Mouse (Mus musculus) hindbrain, embryonic 14.5 days (tissue): Measurements from ENCODE around the gene Apol7a. TPM values are rescaled to one million over a fixed set of nuclear protein-coding genes. Genes with fewer than 3 reads are reported as not detected.
"Not testable (repeated sequence)": the region's sequence is repeated elsewhere in the genome, so short reads cannot be mapped to it uniquely, and the experiment has no call there.

Source experiments
- ATAC-seq: fragments of 200-750 bp; cut with Nextera tagmentation; 2 replicates; pipeline ENCODE4 v1.8.0; 2017; ENCODE audit warnings: moderate number of reproducible peaks, mild to moderate bottlenecking, moderate TSS enrichment, moderate library complexity; ENCODE audit not compliant: low FRiP score
- DNase-seq: peaks from one replicate; pipeline ENCODE4 v3.0.0-alpha.2; 2015; ENCODE audit warnings: low spot score
- H3K27ac ChIP-seq: fragments of 300-500 bp; sonication (generic); 2 replicates; pipeline ENCODE4 v1.5.1; 2014; ENCODE audit warnings: mild to moderate bottlenecking, moderate library complexity
- H3K27me3 ChIP-seq: fragments of 300-500 bp; sonication (generic); 2 replicates; pipeline ENCODE4 v1.6.1; 2014; ENCODE audit warnings: mild to moderate bottlenecking, low read length, mixed read lengths; ENCODE audit not compliant: control insufficient read depth, insufficient read depth
- H3K36me3 ChIP-seq: fragments of 300-500 bp; sonication (generic); replicated peaks from 2 replicates; pipeline ENCODE4 v1.6.1; 2014; ENCODE audit not compliant: control insufficient read depth, insufficient read depth
- H3K4me1 ChIP-seq: fragments of 300-500 bp; sonication (generic); replicated peaks from 2 replicates; pipeline ENCODE4 v1.6.1; 2014; ENCODE audit warnings: antibody characterized with exemption, low read length, mixed read lengths; ENCODE audit not compliant: control insufficient read depth, insufficient read depth
- H3K4me2 ChIP-seq: fragments of 300-500 bp; sonication (generic); replicated peaks from 2 replicates; pipeline ENCODE4 v1.6.1; 2014; ENCODE audit warnings: mild to moderate bottlenecking, moderate library complexity
- H3K4me3 ChIP-seq: fragments of 300-500 bp; sonication (generic); replicated peaks from 2 replicates; pipeline ENCODE4 v1.5.1; 2014; ENCODE audit warnings: mild to moderate bottlenecking, low read length
- H3K9ac ChIP-seq: fragments of 300-500 bp; sonication (generic); 2 replicates; pipeline ENCODE4 v1.6.1; 2014
- H3K9me3 ChIP-seq: fragments of 300-500 bp; sonication (generic); 2 replicates; pipeline ENCODE4 v1.6.1; 2016; ENCODE audit warnings: low read length; ENCODE audit not compliant: control insufficient read depth
- WGBS: fragments of 180-500 bp; shearing (Covaris S2); extraction: QIAGEN DNeasy Blood & Tissue Kit; methylation state at CpG from one replicate; pipeline ENCODE4 v1.1.7; 2014; 5-methylcytosine and 5-hydroxymethylcytosine counted together
- polyA plus RNA-seq: library from polyadenylated mRNA; unstranded; fragments of >200 nt; fragmentation: Nextera tagmentation; extraction: Ambion mirVana; gene quantifications from 2 replicates; pipeline ENCODE4 v1.2.1, GENCODE M21; 2014

Gene Apol7a
- polyA plus RNA-seq = not detected in 2 replicates

GRCm38 (mm10) chr15:77399027-77399426 lies at the start of gene Apol7a:
Gene Apol7a, minus strand, starts transcription at chr15:77399110.
- not testable (repeated sequence) for H3K27ac ChIP-seq, H3K27me3 ChIP-seq, H3K9me3 ChIP-seq, H3K4me1 ChIP-seq, H3K4me2 ChIP-seq, H3K9ac ChIP-seq, H3K4me3 ChIP-seq, H3K36me3 ChIP-seq, ATAC-seq, DNase-seq
- 63% methylated on average over 9 of the region's 9 CpGs for whole genome bisulfite sequencing

GRCm38 (mm10) chr15:77447392-77447791 lies 48.5 kb upstream of the Apol7a start, which contains the start of gene Apol7b:
Gene Apol7b, minus strand, starts transcription at chr15:77447492.
- not testable (repeated sequence) for H3K27ac ChIP-seq, H3K4me1 ChIP-seq, ATAC-seq, H3K4me3 ChIP-seq, H3K9me3 ChIP-seq, H3K27me3 ChIP-seq, H3K9ac ChIP-seq, H3K36me3 ChIP-seq, H3K4me2 ChIP-seq, DNase-seq
- 95% methylated on average over 2 of the region's 2 CpGs for WGBS

- WGBS = 80% methylated on average over 1 of the region's 1 CpGs
- H3K36me3 ChIP-seq, H3K9ac ChIP-seq, H3K27me3 ChIP-seq, DNase-seq, ATAC-seq, H3K9me3 ChIP-seq, H3K4me3 ChIP-seq, H3K4me2 ChIP-seq, H3K4me1 ChIP-seq, H3K27ac ChIP-seq: not testable (repeated sequence)
These were observed 46.8 kb upstream of the Apol7a start for GRCm38 (mm10) chr15:77445668-77446067.

GRCm38 (mm10) chr15:77444746-77445145 lies 45.8 kb upstream of the Apol7a start:
- not testable (repeated sequence) for H3K36me3 ChIP-seq, H3K4me2 ChIP-seq, H3K9ac ChIP-seq, H3K4me1 ChIP-seq, ATAC-seq, DNase-seq, H3K9me3 ChIP-seq, H3K27me3 ChIP-seq, H3K4me3 ChIP-seq, H3K27ac ChIP-seq
- WGBS = 77% methylated on average over 8 of the region's 8 CpGs

GRCm38 (mm10) chr15:77428690-77429448 lies 30.0 kb upstream of the Apol7a start:
- not testable (repeated sequence) for H3K4me1 ChIP-seq, H3K36me3 ChIP-seq, H3K27ac ChIP-seq, ATAC-seq, H3K4me3 ChIP-seq, H3K4me2 ChIP-seq, H3K9me3 ChIP-seq, DNase-seq, H3K27me3 ChIP-seq, H3K9ac ChIP-seq
- WGBS = 66% methylated on average over 8 of the region's 10 CpGs

GRCm38 (mm10) chr15:77422925-77423324 lies 24.0 kb upstream of the Apol7a start:
- not testable (repeated sequence) for ATAC-seq, H3K4me2 ChIP-seq, H3K4me3 ChIP-seq, H3K27me3 ChIP-seq, DNase-seq, H3K36me3 ChIP-seq, H3K27ac ChIP-seq, H3K9me3 ChIP-seq, H3K9ac ChIP-seq, H3K4me1 ChIP-seq
- 88% methylated on average over 3 of the region's 7 CpGs for WGBS

GRCm38 (mm10) chr15:77419657-77420056 lies 20.7 kb upstream of the Apol7a start:
- not testable (repeated sequence) for H3K9me3 ChIP-seq, DNase-seq, H3K27ac ChIP-seq, H3K4me3 ChIP-seq, ATAC-seq, H3K4me1 ChIP-seq, H3K9ac ChIP-seq, H3K36me3 ChIP-seq, H3K4me2 ChIP-seq, H3K27me3 ChIP-seq
- WGBS = no CpG with 5 or more reads among the region's 3 CpGs

GRCm38 (mm10) chr15:77416655-77417333 lies 17.9 kb upstream of the Apol7a start:
- H3K4me2 ChIP-seq, DNase-seq, H3K9me3 ChIP-seq, H3K27me3 ChIP-seq, H3K36me3 ChIP-seq, ATAC-seq, H3K27ac ChIP-seq, H3K4me1 ChIP-seq, H3K4me3 ChIP-seq, H3K9ac ChIP-seq: not testable (repeated sequence)
- 46% methylated on average over 2 of the region's 10 CpGs for WGBS

GRCm38 (mm10) chr15:77415653-77416052 lies 16.7 kb upstream of the Apol7a start:
- not testable (repeated sequence) for H3K4me2 ChIP-seq, DNase-seq, H3K9ac ChIP-seq, H3K27ac ChIP-seq, H3K9me3 ChIP-seq, ATAC-seq, H3K4me1 ChIP-seq, H3K36me3 ChIP-seq, H3K27me3 ChIP-seq, H3K4me3 ChIP-seq
- 73% methylated on average over 2 of the region's 2 CpGs for WGBS
